Mouse (Mus musculus): ENCODE measurements around the gene Prpsap2. TPM values are rescaled to one million over a fixed set of nuclear protein-coding genes. Genes with fewer than 3 reads are reported as not detected.

The Prpsap2 gene
- total RNA-seq (2023): 10 to 100 TPM; 47.2 to 51.2 TPM

DNA sequence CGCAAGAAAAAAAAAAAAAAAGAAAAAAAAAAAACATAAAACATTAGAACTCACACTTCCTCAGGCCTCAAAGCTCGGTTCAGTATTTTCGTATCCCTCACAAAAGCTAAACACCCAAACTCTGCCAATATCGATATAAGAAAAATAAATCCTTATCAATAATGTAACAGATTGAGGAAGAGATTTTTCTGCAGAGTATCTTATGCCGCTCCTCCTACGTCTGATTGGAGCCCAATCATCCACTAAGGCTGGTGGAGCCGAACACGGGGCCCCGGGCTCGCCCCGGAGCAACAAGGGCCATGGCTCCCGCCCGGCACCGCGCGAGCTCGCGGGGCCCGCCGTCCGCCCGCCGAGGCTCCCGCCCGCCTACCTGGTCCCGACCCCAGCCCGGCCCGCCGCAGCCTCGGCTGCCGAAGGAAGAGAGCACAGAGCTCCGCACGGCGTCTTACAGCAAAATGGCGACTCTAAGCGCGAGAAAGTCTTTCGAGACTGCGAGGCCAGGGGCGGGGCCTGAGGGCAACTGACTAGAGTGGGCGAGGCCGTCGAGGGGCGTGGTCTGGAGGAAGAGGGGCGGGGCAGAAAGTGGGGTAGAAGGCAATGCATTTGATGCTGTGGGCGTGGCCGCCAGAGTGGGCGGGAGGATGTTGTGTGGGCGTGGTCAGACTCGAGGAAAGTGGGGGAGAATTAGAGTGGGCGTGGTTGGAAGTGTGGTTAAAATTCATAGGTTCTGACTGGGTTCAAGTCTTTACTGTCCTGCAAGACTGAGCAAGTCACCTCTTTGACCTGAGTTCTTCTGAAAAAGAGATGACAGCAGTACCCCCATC lies at the start of gene Prpsap2:
TSS of gene Prpsap2 (minus strand) at position 505 of the 824 bp plus-strand sequence.

DNA sequence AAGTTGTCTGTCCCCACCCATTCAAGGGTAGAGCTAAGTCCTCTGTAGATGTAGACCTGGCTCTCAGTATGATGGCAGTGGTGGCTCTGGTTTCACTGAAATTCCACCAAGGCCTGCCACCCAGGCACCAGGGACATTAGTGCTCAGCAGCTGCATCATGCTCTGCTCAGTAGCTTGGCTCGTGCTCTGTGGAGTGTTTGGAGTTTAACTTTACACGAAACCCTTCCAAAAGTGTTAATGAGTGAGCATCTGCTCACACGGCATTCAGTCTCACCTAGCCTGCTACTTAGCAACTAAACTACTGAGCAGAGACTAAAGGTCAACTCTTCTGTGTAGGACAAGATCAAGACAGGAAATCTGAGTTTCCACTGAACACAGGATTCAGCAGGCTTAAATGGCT lies 41.3 kb downstream of the Prpsap2 start, which contains the start of gene Slc5a10:
TSS of gene Slc5a10 (minus strand) at position 191 of the 400 bp plus-strand sequence.

DNA sequence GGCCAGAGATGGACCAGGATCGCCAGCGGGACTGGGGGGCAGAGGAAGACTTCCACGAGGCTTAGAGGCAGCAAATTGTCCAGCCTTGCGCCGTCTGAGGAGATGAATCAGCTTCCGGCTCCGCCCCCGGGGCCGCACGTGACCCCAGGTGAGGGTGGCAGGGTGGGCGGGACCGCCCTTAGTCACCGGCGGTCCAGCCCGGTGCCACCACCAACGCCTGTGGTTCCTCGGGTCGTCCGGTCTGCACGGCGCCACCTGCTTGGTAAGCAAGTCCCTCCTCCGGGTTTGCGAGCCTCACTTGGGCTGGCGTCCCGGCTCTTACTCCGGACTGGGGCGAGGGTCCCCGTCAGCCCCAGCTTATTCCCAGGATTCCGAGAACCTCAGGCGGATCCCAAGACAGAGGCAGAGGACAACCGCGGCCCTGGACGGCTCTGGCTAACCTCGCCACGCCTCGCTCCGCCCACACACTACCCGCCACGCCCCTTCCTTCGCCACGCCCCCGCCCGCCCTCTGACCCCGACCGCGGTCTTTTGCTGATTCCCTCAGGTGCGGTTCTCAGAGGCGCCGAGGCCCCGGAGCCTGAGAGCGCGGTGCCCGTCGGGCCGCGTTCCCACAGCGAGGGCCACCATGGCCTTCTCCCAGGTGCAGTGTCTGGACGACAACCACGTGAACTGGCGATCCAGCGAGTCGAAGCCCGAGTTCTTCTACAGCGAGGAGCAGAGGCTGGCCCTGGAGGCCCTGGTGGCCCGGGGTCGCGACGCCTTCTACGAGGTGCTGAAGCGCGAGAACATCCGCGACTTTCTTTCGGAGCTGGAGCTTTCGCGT lies 77.8 kb downstream of the Prpsap2 start, which contains the start of gene Fam83g:
TSS of gene Fam83g (plus strand) at position 185 of the 825 bp plus-strand sequence.

Other genes starting within 250 kb of the Prpsap2 start
- gene Epn2, start 182.4 kb downstream of the Prpsap2 start, total RNA-seq (2023): 1 to 10 TPM; 4.7 to 5.3 TPM
- 1 to 10 TPM; 2.8 to 4.5 TPM for gene Grap, start 108.8 kb downstream of the Prpsap2 start, total RNA-seq (2023)
- gene Fam83g, start 78.0 kb downstream of the Prpsap2 start, total RNA-seq (2023): under 1 TPM in 1 of 2 experiments, not detected in 1; 0.10 TPM
- not detected for gene Slc5a10, start 41.3 kb downstream of the Prpsap2 start, total RNA-seq (2023)
- gene Ulk2, start 93.0 kb upstream of the Prpsap2 start, total RNA-seq (2023): 10 to 100 TPM; 34.8 to 35.5 TPM
- 10 to 100 TPM; 59.9 to 79.8 TPM for gene Akap10, start 168.2 kb upstream of the Prpsap2 start, total RNA-seq (2023)
- 10 to 100 TPM; 28.4 to 33.5 TPM for gene Specc1, start 194.7 kb upstream of the Prpsap2 start, total RNA-seq (2023)